Comparison of ENCODE assay signal across 8 mouse cellular contexts in the genomic region with DNA sequence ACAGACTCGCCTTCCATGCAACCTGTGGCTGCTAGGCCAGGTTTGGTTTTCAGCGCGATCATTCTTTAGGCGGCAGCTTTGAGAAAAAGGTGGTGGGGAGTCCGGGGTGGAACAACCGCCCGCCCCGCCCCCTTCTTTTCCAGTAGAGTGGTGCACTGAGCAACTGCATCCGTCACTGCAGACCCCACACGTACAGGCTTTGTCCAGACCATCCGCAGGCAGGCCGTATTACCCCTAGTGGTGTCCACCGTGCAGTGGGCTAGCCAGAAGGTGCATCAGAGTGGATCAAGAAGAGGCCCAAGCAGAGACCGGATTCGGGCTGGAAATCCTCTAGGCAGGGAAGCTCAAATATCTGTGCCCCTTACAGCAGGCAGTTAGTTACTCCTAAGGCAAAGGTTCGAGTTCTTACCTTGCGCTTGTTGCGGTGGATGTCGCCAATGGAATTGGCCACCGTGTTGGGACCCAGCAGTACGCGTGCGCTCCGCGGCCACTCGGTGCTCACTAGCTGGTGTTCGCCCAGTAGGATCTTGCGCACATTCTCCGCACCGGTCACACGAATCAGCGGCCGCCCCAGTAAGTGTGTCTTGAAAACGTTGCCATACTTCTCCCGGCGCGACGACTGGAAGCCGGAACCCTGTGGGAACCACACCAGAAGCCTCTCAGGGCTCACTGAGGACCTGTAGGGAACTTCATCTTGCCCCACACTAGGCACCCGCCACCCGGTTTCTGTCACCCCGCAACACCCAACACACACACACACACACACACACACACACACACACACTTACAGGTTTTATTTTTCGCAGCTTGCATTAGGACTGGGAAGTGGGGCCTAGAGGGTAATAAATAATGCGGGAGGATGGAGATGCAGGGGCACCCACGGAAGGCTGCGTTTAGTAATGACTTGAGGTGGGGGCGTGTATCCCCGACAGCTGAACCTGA. TPM values are rescaled to one million over a fixed set of nuclear protein-coding genes. Genes with fewer than 3 reads are reported as not detected.
DNase-seq lines count a peak whose midpoint lies in the region; ATAC-seq and TF ChIP-seq lines count a peak whose summit lies in the region.

No protein-coding gene starts in this region.

- H3K27ac ChIP-seq in forebrain, embryonic 12.5 days = no peak overlapping the region
- H3K27ac ChIP-seq in hindbrain, embryonic 15.5 days (replicated peaks) = 0 out of 2 replicates have a peak overlapping the region, but pooled peaks have one; percentile 61

- H3K27me3 ChIP-seq in forebrain, embryonic 12.5 days = peaks cover 98% of the 10 kb centered on the region
- H3K27me3 ChIP-seq in hindbrain, embryonic 15.5 days = peaks cover 76% of the 10 kb centered on the region

- no peak overlapping the region for H3K9ac ChIP-seq in forebrain, embryonic 12.5 days
- peak overlapping the region; percentile 26 for H3K9ac ChIP-seq in hindbrain, embryonic 15.5 days

- DNase-seq in lung, adult 2 months = peak; percentile 20
- no peak for DNase-seq in lung, postnatal 4 days
- DNase-seq in lung, postnatal 10 days = peak; percentile 24
- no peak for DNase-seq in gastrocnemius, postnatal 10 days
- no peak for DNase-seq in gastrocnemius, adult 18-20 months (ENCODE audit: low spot score)

- TF ChIP-seq CTCF in lung, adult 2 months (IDR thresholded peaks at IDR 0.05; ENCODE audit: insufficient read depth, low read length) = no peak

- peak overlapping the region; percentile 22 for H3K4me3 ChIP-seq in lung, adult 2 months (replicated peaks; ENCODE audit: extremely low read depth, low read depth, low read length)
- H3K4me3 ChIP-seq in forebrain, embryonic 12.5 days (replicated peaks) = peak overlapping the region; percentile 47
- H3K4me3 ChIP-seq in hindbrain, embryonic 15.5 days = peak overlapping the region; percentile 49

- no peaks in the 10 kb centered on the region for H3K9me3 ChIP-seq in forebrain, embryonic 12.5 days
- no peaks in the 10 kb centered on the region for H3K9me3 ChIP-seq in hindbrain, embryonic 15.5 days

- no peaks in the 10 kb centered on the region for H3K36me3 ChIP-seq in forebrain, embryonic 12.5 days (replicated peaks)
- no peaks in the 10 kb centered on the region for H3K36me3 ChIP-seq in hindbrain, embryonic 15.5 days

- peak overlapping the region; percentile 91 for H3K4me2 ChIP-seq in forebrain, embryonic 12.5 days
- H3K4me2 ChIP-seq in hindbrain, embryonic 15.5 days = peak overlapping the region; percentile 97

- 15% methylated on average over 48 of the region's 48 CpGs for WGBS in lung, adult 2 months
- WGBS in forebrain, embryonic 12.5 days = under 1% methylated on average over 48 of the region's 48 CpGs
- 1% methylated on average over 48 of the region's 48 CpGs for WGBS in hindbrain, embryonic 15.5 days

- no peak for ATAC-seq in forebrain, embryonic 12.5 days (ENCODE audit: low FRiP score)
- 0 out of 2 replicates have a peak, but pooled peaks have one; percentile 10 for ATAC-seq in hindbrain, embryonic 15.5 days (ENCODE audit: low FRiP score, low read depth)
- no peak for ATAC-seq in frontal cortex, adult (ENCODE audit: low TSS enrichment)

- peaks cover 14% of the 10 kb centered on the region for H3K4me1 ChIP-seq in lung, adult 2 months (ENCODE audit: control insufficient read depth, insufficient read depth, low read length)
- peaks cover 62% of the 10 kb centered on the region for H3K4me1 ChIP-seq in forebrain, embryonic 12.5 days
- H3K4me1 ChIP-seq in hindbrain, embryonic 15.5 days (replicated peaks) = peaks cover 60% of the 10 kb centered on the region

- no peak for TF ChIP-seq POLR2A in lung, adult 2 months (IDR thresholded peaks at IDR 0.05; ENCODE audit: borderline replicate concordance, extremely low read depth, low read depth, low read length)

RNA-seq across cellular contexts. Expression of a gene that starts 9.6 kb away (rescaled TPM):
- polyA plus RNA-seq in lung, adult 2 months (2012; rRNA removed) = 4.1 and 8.6 TPM in 2 replicates
- 1.4 and 1.9 TPM in 2 replicates for polyA plus RNA-seq in forebrain, embryonic 12.5 days (2016; fragmentation: Nextera tagmentation; extraction: Ambion mirVana)
- 43.8 and 52.7 TPM in 2 replicates for polyA plus RNA-seq in hindbrain, embryonic 15.5 days (2015; fragmentation: Nextera tagmentation; extraction: Ambion mirVana)
- total RNA-seq in gastrocnemius, postnatal 10 days (2021) = 1 to 10 TPM; 2.0 to 2.8 TPM
- total RNA-seq in gastrocnemius, adult 18-20 months (2021) = 1 to 10 TPM; 1.1 to 2.1 TPM

Comparison
In these comparisons a context has a peak if more than half of its experiments do, and no peak if none do; other contexts are left out.
1. DNase-seq: peak in lung, adult 2 months (single experiment) and lung, postnatal 10 days (single experiment); none in lung, postnatal 4 days (0 of 2), gastrocnemius, postnatal 10 days (single experiment) and gastrocnemius, adult 18-20 months (single experiment).
2. Peak in every context shown above with its lines, with median percentiles within 50 percentile points of each other: H3K4me3 ChIP-seq.